Mouse (Mus musculus) liver, embryonic 13.5 days (tissue): ENCODE results near the gene Prkd3. TPM values are rescaled to one million over a fixed set of nuclear protein-coding genes. Genes with fewer than 3 reads are reported as not detected.

ENCODE experiments used
- ATAC-seq: fragments of 200-750 bp; cut with Nextera tagmentation; 2 replicates; pipeline ENCODE4 v1.8.0; 2017; ENCODE audit warnings: low read depth, mild to moderate bottlenecking, moderate number of reproducible peaks, moderate library complexity
- DNase-seq: peaks from one replicate; pipeline ENCODE4 v3.0.0; 2022
- H3K27ac ChIP-seq: fragments of 300-500 bp; sonication (generic); 2 replicates; pipeline ENCODE4 v1.5.1; 2015; ENCODE audit warnings: moderate library complexity, mild to moderate bottlenecking, inconsistent platforms
- H3K27me3 ChIP-seq: fragments of 300-500 bp; sonication (generic); 2 replicates; pipeline ENCODE4 v1.6.1; 2015; ENCODE audit warnings: mild to moderate bottlenecking, inconsistent platforms
- H3K36me3 ChIP-seq: fragments of 300-500 bp; sonication (generic); 2 replicates; pipeline ENCODE4 v1.6.1; 2015; ENCODE audit warnings: mild to moderate bottlenecking, inconsistent platforms
- H3K4me1 ChIP-seq: fragments of 300-500 bp; sonication (generic); replicated peaks from 2 replicates; pipeline ENCODE4 v1.6.1; 2015; ENCODE audit warnings: inconsistent platforms
- H3K4me2 ChIP-seq: fragments of 300-500 bp; sonication (generic); 2 replicates; pipeline ENCODE4 v1.6.1; 2015; ENCODE audit warnings: inconsistent platforms, mild to moderate bottlenecking, moderate library complexity
- H3K4me3 ChIP-seq: fragments of 300-500 bp; sonication (generic); replicated peaks from 2 replicates; pipeline ENCODE4 v1.5.1; 2015; ENCODE audit warnings: mild to moderate bottlenecking, inconsistent platforms
- H3K9ac ChIP-seq: fragments of 300-500 bp; sonication (generic); 2 replicates; pipeline ENCODE4 v1.6.1; 2015; ENCODE audit warnings: mild to moderate bottlenecking, inconsistent platforms
- H3K9me3 ChIP-seq: fragments of 300-500 bp; sonication (generic); replicated peaks from 2 replicates; pipeline ENCODE4 v1.6.1; 2016; ENCODE audit warnings: inconsistent platforms
- WGBS: fragments of 180-500 bp; shearing (Covaris S2); methylation state at CpG from one replicate; pipeline ENCODE4 v1.1.7; 2015; ENCODE audit not compliant: insufficient replicate concordance; 5-methylcytosine and 5-hydroxymethylcytosine counted together
- polyA plus RNA-seq: library from polyadenylated mRNA; unstranded; fragments of >200 nt; fragmentation: Nextera tagmentation; extraction: Ambion mirVana; gene quantifications from 2 replicates; pipeline ENCODE4 v1.2.1, GENCODE M21; 2015

Prkd3 gene
- polyA plus RNA-seq, 1 experiment from 2014 or later: 7.4 TPM

- peaks cover 21% of the 10 kb centered on the region for H3K4me1 ChIP-seq
- DNase-seq: no peak
These were observed 20.8 kb downstream of the Prkd3 start for GRCm38 (mm10) chr17:78999745-79000270.

GRCm38 (mm10) chr17:78999189-78999588, 21.4 kb downstream of the Prkd3 start:
- H3K9me3 ChIP-seq: no peaks in the 10 kb centered on the region
- no peak for DNase-seq
- H3K9ac ChIP-seq: no peak overlapping the region
- H3K4me1 ChIP-seq: peaks cover 21% of the 10 kb centered on the region
- no peaks in the 10 kb centered on the region for H3K36me3 ChIP-seq
- no peaks in the 10 kb centered on the region for H3K27me3 ChIP-seq
- no peak overlapping the region for H3K4me2 ChIP-seq
- H3K27ac ChIP-seq: no peak overlapping the region
- no peak overlapping the region for H3K4me3 ChIP-seq
- 72% methylated on average over 3 of the region's 3 CpGs for WGBS
- ATAC-seq: no peak

More at GRCm38 (mm10) chr17:78999745-79000270, 20.8 kb downstream of the Prkd3 start:
- Histone ChIP-seq H3K9me3 (no peaks in the 10 kb centered on the region), H3K9ac (no peak overlapping the region), H3K4me3 (no peak overlapping the region), H3K4me2 (no peak overlapping the region), H3K27ac (no peak overlapping the region), H3K36me3 (no peaks in the 10 kb centered on the region), H3K27me3 (no peaks in the 10 kb centered on the region)
- 78% methylated on average over 4 of the region's 4 CpGs for WGBS
- 0 out of 2 replicates have a peak, but pooled peaks have one; percentile 23 for ATAC-seq

DNA sequence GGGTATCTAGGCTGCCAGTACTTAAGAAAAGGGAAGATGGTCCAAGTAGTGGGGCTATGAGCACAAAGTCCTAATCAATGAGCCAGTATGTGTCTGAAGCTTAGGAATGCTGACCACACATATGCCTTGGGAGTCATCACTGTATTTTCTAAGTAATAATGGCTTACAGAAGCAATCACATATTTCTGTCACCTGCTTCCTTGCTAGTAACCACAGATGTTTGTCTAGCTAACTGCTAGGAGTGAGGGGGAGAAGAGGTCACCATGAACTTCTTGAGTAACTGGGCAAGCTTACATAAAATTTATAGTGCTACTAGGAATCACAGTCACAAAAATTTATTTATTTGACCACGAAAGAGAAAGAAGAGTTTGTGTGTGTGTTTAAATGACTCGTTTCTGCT, 22.5 kb downstream of the Prkd3 start:
- H3K4me1 ChIP-seq: peaks cover 20% of the 10 kb centered on the region
- WGBS: 70% methylated on average over 2 of the region's 2 CpGs
- no peak overlapping the region for H3K4me3 ChIP-seq
- H3K36me3 ChIP-seq: no peaks in the 10 kb centered on the region
- DNase-seq (no peak), ATAC-seq (no peak)
- no peak overlapping the region for H3K4me2 ChIP-seq
- H3K9me3 ChIP-seq: no peaks in the 10 kb centered on the region
- no peak overlapping the region for H3K27ac ChIP-seq
- no peak overlapping the region for H3K9ac ChIP-seq
- no peaks in the 10 kb centered on the region for H3K27me3 ChIP-seq

- 57% methylated on average over 9 of the region's 9 CpGs for WGBS
These were observed 25.4 kb downstream of the Prkd3 start for GRCm38 (mm10) chr17:78994931-78995820.

GRCm38 (mm10) chr17:78994382-78994781, 26.2 kb downstream of the Prkd3 start:
- no peak overlapping the region for H3K4me3 ChIP-seq
- H3K36me3 ChIP-seq: no peaks in the 10 kb centered on the region
- no peak overlapping the region for H3K9ac ChIP-seq
- H3K27ac ChIP-seq: no peak overlapping the region
- ATAC-seq (no peak), DNase-seq (no peak)
- no peaks in the 10 kb centered on the region for H3K27me3 ChIP-seq
- peaks cover 14% of the 10 kb centered on the region for H3K4me1 ChIP-seq
- H3K9me3 ChIP-seq: no peaks in the 10 kb centered on the region
- no peak overlapping the region for H3K4me2 ChIP-seq
- WGBS: 82% methylated on average over 8 of the region's 8 CpGs

More at GRCm38 (mm10) chr17:78994931-78995820, 25.4 kb downstream of the Prkd3 start:
- Histone ChIP-seq H3K36me3 (no peaks in the 10 kb centered on the region), H3K27ac (no peak overlapping the region), H3K27me3 (no peaks in the 10 kb centered on the region), H3K4me1 (peaks cover 21% of the 10 kb centered on the region), H3K4me3 (no peak overlapping the region), H3K9me3 (no peaks in the 10 kb centered on the region), H3K9ac (no peak overlapping the region), H3K4me2 (no peak overlapping the region)
- no peak for DNase-seq
- ATAC-seq: no peak

DNA sequence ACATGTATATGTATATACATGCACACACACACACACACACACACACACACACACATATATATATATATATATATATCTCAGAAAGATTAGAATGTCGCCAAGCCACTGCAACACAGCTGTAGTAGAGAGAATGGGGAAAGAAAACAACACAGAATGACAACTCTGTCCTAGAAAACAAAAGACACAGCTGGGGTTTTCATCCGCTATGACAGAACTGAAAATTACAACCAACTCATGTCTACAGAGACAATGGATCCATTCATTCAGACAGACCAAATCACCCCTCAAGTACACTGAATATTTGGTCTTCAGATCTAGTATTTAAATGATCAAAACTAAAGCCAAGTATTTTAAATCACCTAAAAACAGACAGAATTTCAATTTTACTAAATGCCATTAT, 26.9 kb downstream of the Prkd3 start:
- peaks cover 14% of the 10 kb centered on the region for H3K4me1 ChIP-seq
- no peaks in the 10 kb centered on the region for H3K36me3 ChIP-seq
- no peak for ATAC-seq
- H3K4me2 ChIP-seq: no peak overlapping the region
- H3K4me3 ChIP-seq: no peak overlapping the region
- DNase-seq: no peak
- no peaks in the 10 kb centered on the region for H3K9me3 ChIP-seq
- H3K27me3 ChIP-seq: no peaks in the 10 kb centered on the region
- 68% methylated on average over 2 of the region's 2 CpGs for WGBS
- no peak overlapping the region for H3K27ac ChIP-seq
- no peak overlapping the region for H3K9ac ChIP-seq

GRCm38 (mm10) chr17:78992303-78993027, 28.2 kb downstream of the Prkd3 start:
- no peak overlapping the region for H3K27ac ChIP-seq
- WGBS: 32% methylated on average over 9 of the region's 9 CpGs
- no peaks in the 10 kb centered on the region for H3K9me3 ChIP-seq
- no peak overlapping the region for H3K4me2 ChIP-seq
- H3K4me1 ChIP-seq: peaks cover 14% of the 10 kb centered on the region
- no peaks in the 10 kb centered on the region for H3K27me3 ChIP-seq
- no peak for ATAC-seq
- H3K4me3 ChIP-seq: no peak overlapping the region
- no peak for DNase-seq
- H3K9ac ChIP-seq: no peak overlapping the region
- no peaks in the 10 kb centered on the region for H3K36me3 ChIP-seq

DNA sequence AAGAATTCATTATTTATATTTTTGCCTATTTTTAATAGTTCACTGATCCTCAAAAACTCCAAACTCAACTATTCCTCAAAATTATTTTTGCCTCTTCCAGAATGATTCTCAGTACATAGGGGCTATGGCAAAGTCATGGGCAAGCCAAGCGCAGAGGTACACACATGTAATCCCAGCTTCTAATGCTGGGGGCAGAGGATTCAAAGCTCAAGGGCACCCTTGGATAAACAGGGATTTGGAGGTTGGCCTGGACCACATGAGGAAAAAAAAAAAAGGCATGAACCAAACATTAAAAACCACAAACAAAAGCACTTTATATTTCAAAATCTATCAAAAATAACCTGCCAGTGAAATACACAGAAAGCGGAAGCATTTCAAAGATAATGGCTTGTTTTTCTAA, 29.1 kb downstream of the Prkd3 start:
- no peak for ATAC-seq
- H3K36me3 ChIP-seq: no peaks in the 10 kb centered on the region
- H3K4me2 ChIP-seq: no peak overlapping the region
- no peak overlapping the region for H3K9ac ChIP-seq
- no peak overlapping the region for H3K4me3 ChIP-seq
- peaks cover 14% of the 10 kb centered on the region for H3K4me1 ChIP-seq
- H3K27me3 ChIP-seq: no peaks in the 10 kb centered on the region
- no peak overlapping the region for H3K27ac ChIP-seq
- DNase-seq: no peak
- H3K9me3 ChIP-seq: no peaks in the 10 kb centered on the region
- WGBS: 83% methylated on average over 2 of the region's 2 CpGs

DNA sequence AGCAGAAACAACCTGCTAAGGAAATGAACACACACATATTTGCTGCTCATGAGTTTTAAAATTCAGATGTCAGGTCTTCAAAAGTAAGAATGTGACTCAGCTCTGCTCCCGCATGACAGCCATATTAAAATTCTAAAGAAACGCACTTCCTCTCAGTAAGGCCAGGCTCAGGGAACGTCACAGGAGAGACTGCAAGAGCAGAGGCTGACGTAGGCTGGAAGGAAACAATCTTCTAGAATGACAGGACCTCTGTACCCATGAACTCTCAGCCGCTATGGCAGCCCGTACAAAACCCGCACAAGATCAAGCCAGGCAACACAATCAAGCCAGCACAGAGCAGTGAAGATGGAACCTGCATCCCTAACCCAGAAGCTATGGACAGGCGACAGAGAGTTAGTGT, 31.6 kb downstream of the Prkd3 start:
- no peak overlapping the region for H3K4me2 ChIP-seq
- peaks cover 5% of the 10 kb centered on the region; the same call in 1 of the 2 replicates for H3K36me3 ChIP-seq
- no peak overlapping the region for H3K9ac ChIP-seq
- H3K4me3 ChIP-seq: no peak overlapping the region
- no peaks in the 10 kb centered on the region for H3K27me3 ChIP-seq
- H3K27ac ChIP-seq: no peak overlapping the region
- no peaks in the 10 kb centered on the region for H3K9me3 ChIP-seq
- peaks cover 10% of the 10 kb centered on the region for H3K4me1 ChIP-seq
- no peak for ATAC-seq
- no peak for DNase-seq
- 63% methylated on average over 8 of the region's 8 CpGs for WGBS

- Histone ChIP-seq H3K27ac (no peak overlapping the region), H3K36me3 (peaks cover 13% of the 10 kb centered on the region), H3K9me3 (no peaks in the 10 kb centered on the region), H3K4me2 (no peak overlapping the region), H3K9ac (no peak overlapping the region), H3K4me3 (no peak overlapping the region), H3K4me1 (peaks cover 2% of the 10 kb centered on the region; the same call in 1 of the 2 replicates), H3K27me3 (no peaks in the 10 kb centered on the region)
- DNase-seq: no peak
- no peak for ATAC-seq
- 77% methylated on average over 3 of the region's 3 CpGs for WGBS
These were observed 36.9 kb downstream of the Prkd3 start for GRCm38 (mm10) chr17:78983736-78984135.

DNA sequence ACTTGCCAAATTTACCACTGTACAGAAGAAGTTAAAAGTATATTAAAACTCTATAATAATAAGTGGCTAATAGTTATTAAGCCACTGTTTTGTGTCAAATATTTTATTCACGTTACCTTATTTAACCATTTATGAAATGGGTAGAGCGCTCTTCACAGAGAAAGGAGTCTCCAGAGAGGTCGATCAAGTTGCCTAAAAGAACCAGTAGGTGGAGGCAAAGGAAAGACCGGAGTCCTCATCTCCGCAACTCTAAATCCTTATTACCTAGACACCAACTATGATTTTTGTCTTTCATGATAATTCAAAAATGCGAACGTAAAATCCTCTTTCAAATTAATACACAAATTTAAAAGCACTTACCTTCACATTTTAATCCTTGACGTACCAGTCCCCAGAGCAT, 37.5 kb downstream of the Prkd3 start:
- H3K9ac ChIP-seq: no peak overlapping the region
- H3K4me2 ChIP-seq: no peak overlapping the region
- WGBS: 84% methylated on average over 8 of the region's 8 CpGs
- H3K4me3 ChIP-seq: no peak overlapping the region
- H3K27ac ChIP-seq: no peak overlapping the region
- no peaks in the 10 kb centered on the region for H3K9me3 ChIP-seq
- H3K4me1 ChIP-seq: peaks cover 2% of the 10 kb centered on the region; the same call in 1 of the 2 replicates
- no peak for DNase-seq
- ATAC-seq: no peak
- no peaks in the 10 kb centered on the region for H3K27me3 ChIP-seq
- H3K36me3 ChIP-seq: peaks cover 13% of the 10 kb centered on the region
